In the genomic region with DNA sequence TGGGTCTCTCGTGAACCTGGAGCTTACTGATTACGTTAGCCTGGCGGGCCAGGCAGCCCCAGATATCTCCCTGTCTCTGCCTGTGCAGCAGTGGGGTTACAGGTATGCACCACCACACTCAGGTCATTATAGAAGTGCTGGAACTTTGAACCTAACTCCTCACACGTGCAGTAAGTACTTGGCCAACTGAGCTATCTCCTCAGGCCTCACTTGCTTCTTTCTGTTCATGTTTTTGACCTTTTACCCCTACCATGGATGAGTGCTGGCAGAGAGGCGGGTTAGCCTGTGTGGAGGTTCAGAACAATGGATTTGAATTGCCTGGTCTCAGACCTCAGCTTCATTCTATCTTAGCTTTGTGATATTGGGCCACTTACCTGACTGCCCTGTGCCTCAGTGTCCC, we compare ENCODE assay signal across 23 mouse cellular contexts.
"Had no signal": no experiment of that assay in that cellular context is flagged by ENCODE, and none has a peak within 500 bp of the region (broad histone marks: within the 10 kb centered on the region; RNA-seq: fewer than 3 reads in every experiment).

No protein-coding gene starts in this region.

- H3K4me1 ChIP-seq: forebrain, embryonic 15.5 days; heart, embryonic 15.5 days; hindbrain, embryonic 13.5 days; hindbrain, embryonic 15.5 days; limb, embryonic 10.5 days; limb, embryonic 12.5 days; liver, embryonic 13.5 days; liver, embryonic 15.5 days had no signal

- H3K27me3 ChIP-seq: forebrain, embryonic 15.5 days; heart, embryonic 13.5 days; heart, embryonic 15.5 days; hindbrain, embryonic 13.5 days; hindbrain, embryonic 15.5 days; limb, embryonic 12.5 days; liver, embryonic 13.5 days; liver, embryonic 15.5 days had no signal

- H3K27ac ChIP-seq: forebrain, embryonic 15.5 days; heart, adult 2 months; heart, embryonic 13.5 days; heart, embryonic 15.5 days; hindbrain, embryonic 13.5 days; hindbrain, embryonic 15.5 days; hindbrain, postnatal 0 days; kidney, postnatal 0 days; layer of hippocampus, adult 2 months; left cerebral cortex, adult 2 months; limb, embryonic 10.5 days; limb, embryonic 12.5 days; liver, embryonic 13.5 days; liver, embryonic 15.5 days had no signal

- H3K9me3 ChIP-seq: forebrain, embryonic 15.5 days; heart, embryonic 13.5 days; heart, embryonic 15.5 days; hindbrain, embryonic 13.5 days; hindbrain, embryonic 15.5 days; limb, embryonic 10.5 days; limb, embryonic 12.5 days; liver, embryonic 13.5 days; liver, embryonic 15.5 days had no signal

- ATAC-seq: forebrain, embryonic 15.5 days; forebrain, postnatal 0 days; hindbrain, postnatal 0 days had no signal

- H3K4me2 ChIP-seq: forebrain, embryonic 15.5 days; heart, embryonic 11.5 days; heart, embryonic 13.5 days; heart, embryonic 15.5 days; hindbrain, embryonic 13.5 days; hindbrain, embryonic 15.5 days; limb, embryonic 12.5 days; liver, embryonic 11.5 days; liver, embryonic 13.5 days; liver, embryonic 15.5 days had no signal

- H3K9ac ChIP-seq: forebrain, embryonic 15.5 days; forebrain, postnatal 0 days; heart, embryonic 13.5 days; heart, embryonic 15.5 days; hindbrain, embryonic 13.5 days; hindbrain, embryonic 15.5 days; limb, embryonic 12.5 days; liver, embryonic 13.5 days; liver, embryonic 15.5 days had no signal

- DNase-seq: forebrain, postnatal 0 days; gastrocnemius, postnatal 14 days; gastrocnemius, postnatal 36 days; heart, adult 11 months; heart, adult 2 months; heart, postnatal 14 days; heart, postnatal 36 days; liver; liver, embryonic 13.5 days had no signal

- H3K4me3 ChIP-seq: forebrain, embryonic 15.5 days; heart, adult 2 months; heart, embryonic 13.5 days; heart, embryonic 15.5 days; hindbrain, embryonic 13.5 days; hindbrain, embryonic 15.5 days; layer of hippocampus, adult 2 months; left cerebral cortex, adult 2 months; limb, embryonic 10.5 days; limb, embryonic 12.5 days; liver, embryonic 13.5 days; liver, embryonic 15.5 days had no signal
